Mouse (Mus musculus): ENCODE data around the gene Phip. TPM values are rescaled to one million over a fixed set of nuclear protein-coding genes. Genes with fewer than 3 reads are reported as not detected.

Gene Phip
- 100 to 1,000 TPM in 2 of 3 experiments, 10 to 100 TPM in 1; 64.1 to 112 (median 102) TPM for polyA plus RNA-seq (2017; shearing (Covaris generic))

GRCm38 (mm10) chr9:82975342-82976215 is at the start of gene Phip:
Phip (minus strand) TSS chr9:82975516.
- ATAC-seq = peak; percentile 64

GRCm38 (mm10) chr9:83023724-83024123 is 48.4 kb upstream of the Phip start:
- peak; percentile 84 for ATAC-seq

- no peak for ATAC-seq
Observed at GRCm38 (mm10) chr9:83014516-83014915, 39.2 kb upstream of the Phip start.

- ATAC-seq = no peak
Observed at GRCm38 (mm10) chr9:83008306-83008705, 33.0 kb upstream of the Phip start.

- no peak for ATAC-seq
Observed at GRCm38 (mm10) chr9:83001342-83001741, 26.0 kb upstream of the Phip start.

- ATAC-seq = no peak
Observed at GRCm38 (mm10) chr9:82997765-82998500, 22.6 kb upstream of the Phip start.

DNA sequence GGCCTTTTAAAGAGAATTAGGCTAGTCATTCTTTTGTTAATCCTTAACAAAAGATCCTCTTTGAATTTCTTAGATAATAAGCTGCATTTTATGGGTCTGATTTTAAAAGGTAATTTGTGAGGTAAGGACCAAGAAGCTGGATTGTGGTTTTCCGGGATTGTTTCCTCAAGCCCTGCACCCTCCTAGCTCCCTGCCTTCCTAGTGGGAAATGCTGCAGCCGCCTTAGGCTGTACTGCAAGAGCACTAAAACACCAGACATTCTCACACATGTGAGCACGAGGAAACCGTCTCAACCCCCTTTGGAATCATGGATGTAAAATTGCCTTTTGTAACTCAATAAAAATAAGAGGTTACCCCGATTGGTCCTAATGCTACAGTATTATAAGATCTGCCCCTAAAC is 1.6 kb upstream of the Phip start:
- no peak for ATAC-seq

GRCm38 (mm10) chr9:82976219-82976618 is 903 bp upstream of the Phip start:
- no peak for ATAC-seq

DNA sequence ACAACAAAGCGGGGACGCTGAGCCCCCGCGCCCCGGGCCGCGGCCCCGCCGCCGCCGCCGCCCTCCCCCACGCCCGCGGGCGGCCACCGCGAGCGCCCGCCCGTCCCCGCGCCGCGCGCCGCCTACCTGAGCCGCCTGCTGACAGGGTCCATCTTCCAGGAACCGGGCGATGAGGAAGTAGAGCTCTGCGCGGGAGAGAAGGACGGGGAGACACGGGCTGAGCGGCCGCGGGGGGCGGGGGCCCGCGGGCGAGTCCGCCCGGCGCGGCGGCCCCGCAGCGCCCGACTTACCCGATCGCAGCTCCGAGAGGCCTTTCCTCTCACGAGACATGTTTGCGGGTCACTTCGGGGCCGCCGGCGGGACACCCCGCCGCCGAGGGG is 364 bp downstream of the Phip start:
- ATAC-seq = no peak

DNA sequence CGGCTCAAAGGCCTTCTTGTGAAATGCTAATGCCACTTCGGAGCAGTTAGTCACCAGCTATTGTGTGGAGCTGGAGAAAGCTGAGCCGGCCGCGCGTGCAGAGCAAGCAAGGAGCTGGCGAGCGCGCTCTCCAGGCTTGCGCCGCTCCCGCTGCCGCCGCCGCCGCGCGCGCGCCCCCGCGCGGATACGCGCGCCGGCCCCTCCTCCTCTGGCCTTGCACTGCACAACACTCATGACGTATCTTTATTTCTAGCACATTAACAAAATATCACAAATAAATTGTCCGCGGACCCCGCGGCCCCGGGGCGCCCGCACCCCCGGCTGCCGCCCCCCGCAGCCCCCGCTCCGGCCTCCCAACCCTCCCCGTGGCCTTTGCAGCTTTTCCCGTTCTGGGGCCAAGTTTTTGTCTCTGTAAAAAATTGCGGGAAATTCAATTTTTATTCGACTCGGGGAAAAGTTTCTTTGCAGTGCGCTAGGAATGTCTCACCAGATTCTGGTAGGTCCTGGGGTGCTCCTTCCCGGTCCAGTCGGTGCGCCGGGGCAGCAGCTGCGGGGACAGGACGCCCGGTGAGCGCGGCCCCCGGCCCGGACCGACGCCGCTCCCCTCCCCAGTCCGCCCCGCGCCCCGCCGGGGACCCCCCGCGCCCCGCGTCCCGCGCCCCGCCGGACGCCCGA is 992 bp downstream of the Phip start:
- peak; percentile 36 for ATAC-seq

GRCm38 (mm10) chr9:82973321-82973892 is 1.9 kb downstream of the Phip start:
- no peak for ATAC-seq

DNA sequence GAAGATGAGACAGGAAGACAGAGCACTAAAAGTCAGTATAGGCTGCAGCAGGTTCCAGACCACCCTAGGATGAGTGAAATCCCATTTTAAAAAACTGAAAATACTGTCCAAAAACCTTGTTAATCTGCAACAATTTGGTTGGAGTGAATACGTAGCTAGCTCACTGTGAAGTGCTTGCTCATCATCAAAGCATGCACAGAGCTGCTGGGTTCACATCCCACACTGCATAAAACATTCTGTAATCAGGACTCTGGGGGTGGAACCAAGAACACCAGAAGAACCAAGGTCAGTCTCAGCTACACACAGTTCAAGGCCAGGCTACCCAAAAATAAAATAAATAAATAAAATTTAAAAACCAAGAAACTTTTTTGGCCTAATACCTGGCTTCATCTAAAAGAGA is 3.9 kb downstream of the Phip start:
- ATAC-seq = no peak

- no peak for ATAC-seq
Observed at GRCm38 (mm10) chr9:82967076-82967621, 8.2 kb downstream of the Phip start.

- ATAC-seq = peak; percentile 77
Observed at GRCm38 (mm10) chr9:82963981-82964380, 11.3 kb downstream of the Phip start.

- ATAC-seq = peak; percentile 30
Observed at GRCm38 (mm10) chr9:82961352-82961751, 14.0 kb downstream of the Phip start.

- ATAC-seq = no peak
Observed at GRCm38 (mm10) chr9:82955267-82955666, 20.0 kb downstream of the Phip start.

GRCm38 (mm10) chr9:82952330-82952729 is 23.0 kb downstream of the Phip start:
- ATAC-seq = no peak

DNA sequence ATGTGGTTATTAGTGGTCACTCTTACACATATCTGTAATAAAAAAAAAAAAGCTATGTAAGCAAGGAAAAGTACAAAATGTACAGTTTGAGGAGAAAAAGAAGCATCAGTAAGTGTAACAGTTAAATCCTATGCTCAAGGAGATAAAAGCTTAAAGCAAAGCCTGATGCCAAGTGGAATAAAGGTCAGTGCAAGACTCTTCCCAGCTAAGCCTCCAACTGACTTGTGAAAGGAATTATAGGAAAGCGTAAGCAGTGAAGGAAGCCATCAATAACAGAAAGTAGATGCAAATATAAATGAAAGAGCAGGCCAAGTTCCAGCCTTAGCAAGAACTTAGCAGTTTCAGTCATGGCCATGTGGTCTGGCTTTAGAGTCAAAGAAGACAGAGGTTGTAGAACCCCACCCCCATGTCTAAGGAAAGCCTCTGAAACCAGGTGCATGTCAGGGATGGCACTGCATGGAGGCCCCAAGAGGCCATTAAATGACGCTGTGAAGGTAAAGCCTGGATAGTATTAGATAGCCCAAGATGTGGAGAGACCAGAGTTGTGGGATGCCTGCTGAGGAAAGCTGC is 23.8 kb downstream of the Phip start:
- ATAC-seq = no peak

- ATAC-seq = no peak
Observed at GRCm38 (mm10) chr9:82907246-82907645, 68.1 kb downstream of the Phip start.

- ATAC-seq = no peak
Observed at GRCm38 (mm10) chr9:82888645-82889044, 86.7 kb downstream of the Phip start.

GRCm38 (mm10) chr9:82884177-82884576 is 91.1 kb downstream of the Phip start:
- no peak for ATAC-seq

GRCm38 (mm10) chr9:82877078-82877477 is 98.2 kb downstream of the Phip start:
- ATAC-seq = no peak

Measured in inflammation-experienced regulatory T-cells, adult 6 months (primary cell).